Mouse (Mus musculus) bone marrow macrophage, adult 2 months (primary cell): Measurements from ENCODE around the gene Spata6.

ENCODE experiments used
- CTCF ChIP-seq: IDR thresholded peaks from 2 replicates; pipeline ENCODE4 v1.5.1; 2012; ENCODE audit warnings: low read depth, mild to moderate bottlenecking, low read length, moderate library complexity
- POLR2A ChIP-seq: IDR thresholded peaks from 2 replicates; pipeline ENCODE4 v1.6.1; 2012; ENCODE audit warnings: mild to moderate bottlenecking, low read depth, low read length, borderline replicate concordance

- TF ChIP-seq POLR2A (no peak), CTCF (no peak)
Observed at GRCm38 (mm10) chr4:111817478-111817877, 97.7 kb downstream of the Spata6 start.
